Mouse (Mus musculus): ENCODE measurements at regions not wholly inside any gene's neighbourhood (a gene's known extent, or its start where the extent isn't known, plus 50 kb on each side); places are given as distances from the start of the nearest gene placed in this dataset.

GRCm38 (mm10) chr9:30539858-30540257 lies 113.0 kb downstream of the Snx19 start:
- POLR2A ChIA-PET = no interaction called here
- CTCF ChIA-PET = interaction anchor here in 1 of 4 experiments (0.7 kb wide), 1 partner anchor 347 kb away, joined by 3 read pairs; no protein-coding TSS in a partner anchor

GRCm38 (mm10) chr9:30536508-30537100 lies 109.7 kb downstream of the Snx19 start:
- ChIA-PET CTCF (interaction anchor here in 1 of 4 experiments (0.9 kb wide), 1 partner anchor 400 kb away, joined by 3 read pairs; no protein-coding TSS in a partner anchor), POLR2A (no interaction called here)

GRCm38 (mm10) chr9:30534961-30535360 lies 108.1 kb downstream of the Snx19 start:
- ChIA-PET CTCF (interaction anchor here in 1 of 4 experiments (1.5 kb wide), 1 partner anchor 405 kb away, joined by 3 read pairs; no protein-coding TSS in a partner anchor), POLR2A (no interaction called here)

- POLR2A ChIA-PET = interaction anchor here in 1 of 4 experiments (0.6 kb wide), 1 partner anchor 1833 kb away, joined by 3 read pairs; no protein-coding TSS in a partner anchor
- CTCF ChIA-PET = interaction anchor here in 3 of 4 experiments (0.6 to 1.5 kb wide), 3 partner anchors 53 to 406 kb away, joined by 3 read pairs; no protein-coding TSS in a partner anchor
Observed at GRCm38 (mm10) chr9:30533780-30534343, 107.0 kb downstream of the Snx19 start.

GRCm38 (mm10) chr9:30533091-30533779 lies 106.3 kb downstream of the Snx19 start:
- ChIA-PET CTCF (interaction anchor here in 2 of 4 experiments (0.6 to 1.0 kb wide), 2 partner anchors 53 kb away, joined by 3 read pairs; no protein-coding TSS in a partner anchor), POLR2A (no interaction called here)

- ChIA-PET POLR2A (no interaction called here), CTCF (no interaction called here)
Observed at GRCm38 (mm10) chr9:30525086-30525485, 98.2 kb downstream of the Snx19 start.

- CTCF ChIA-PET = no interaction called here
- POLR2A ChIA-PET = interaction anchor here in 1 of 4 experiments (0.6 kb wide), 1 partner anchor 1072 kb away, joined by 5 read pairs; no protein-coding TSS in a partner anchor
Observed at GRCm38 (mm10) chr9:30524401-30525066, 97.6 kb downstream of the Snx19 start.

GRCm38 (mm10) chr9:30523852-30524251 lies 96.9 kb downstream of the Snx19 start:
- ChIA-PET POLR2A (no interaction called here), CTCF (no interaction called here)

GRCm38 (mm10) chr9:30522595-30523350 lies 95.9 kb downstream of the Snx19 start:
- ChIA-PET POLR2A (no interaction called here), CTCF (interaction anchor here in 1 of 4 experiments (0.6 kb wide), 2 partner anchors 398 to 421 kb away, joined by 8 to 11 read pairs; no protein-coding TSS in a partner anchor)

GRCm38 (mm10) chr9:30521556-30522240 lies 94.8 kb downstream of the Snx19 start:
- ChIA-PET CTCF (interaction anchor here in 1 of 4 experiments (0.6 kb wide), 1 partner anchor 399 kb away, joined by 8 read pairs; no protein-coding TSS in a partner anchor), POLR2A (no interaction called here)

GRCm38 (mm10) chr9:30520853-30521439 lies 94.0 kb downstream of the Snx19 start:
- ChIA-PET CTCF (no interaction called here), POLR2A (no interaction called here)

GRCm38 (mm10) chr9:30520116-30520515 lies 93.2 kb downstream of the Snx19 start:
- CTCF ChIA-PET = interaction anchor here in 1 of 4 experiments (0.6 kb wide), 1 partner anchor 75 kb away, joined by 3 read pairs; no protein-coding TSS in a partner anchor
- POLR2A ChIA-PET = no interaction called here

- ChIA-PET CTCF (interaction anchor here in 1 of 4 experiments (0.7 kb wide), 1 partner anchor 20 kb away, joined by 3 read pairs; no protein-coding TSS in a partner anchor), POLR2A (interaction anchor here in 1 of 4 experiments (0.7 kb wide), 1 partner anchor 426 kb away, joined by 5 read pairs; no protein-coding TSS in a partner anchor)
Observed at GRCm38 (mm10) chr9:30519231-30519630, 92.3 kb downstream of the Snx19 start.

Data from embryonic stem cell, embryonic (primary cell).